Mouse (Mus musculus) G1E (cell line): ENCODE results near the gene Gm20517.

Experiments
- CTCF ChIP-seq: IDR thresholded peaks from 2 replicates; pipeline ENCODE4 v1.5.1; 2012; ENCODE audit warnings: low read depth, low read length, inconsistent platforms, mixed read lengths
- GATA1 ChIP-seq: IDR thresholded peaks from 2 replicates; pipeline ENCODE4 v1.6.1; 2012; ENCODE audit warnings: borderline replicate concordance, low read length, inconsistent platforms, mixed read lengths

GRCm38 (mm10) chr17:47688344-47688607, 76.9 kb downstream of the Gm20517 start, which contains the start of gene Tomm6:
- TF ChIP-seq CTCF (no peak), GATA1 (no peak)
